In the genomic region with DNA sequence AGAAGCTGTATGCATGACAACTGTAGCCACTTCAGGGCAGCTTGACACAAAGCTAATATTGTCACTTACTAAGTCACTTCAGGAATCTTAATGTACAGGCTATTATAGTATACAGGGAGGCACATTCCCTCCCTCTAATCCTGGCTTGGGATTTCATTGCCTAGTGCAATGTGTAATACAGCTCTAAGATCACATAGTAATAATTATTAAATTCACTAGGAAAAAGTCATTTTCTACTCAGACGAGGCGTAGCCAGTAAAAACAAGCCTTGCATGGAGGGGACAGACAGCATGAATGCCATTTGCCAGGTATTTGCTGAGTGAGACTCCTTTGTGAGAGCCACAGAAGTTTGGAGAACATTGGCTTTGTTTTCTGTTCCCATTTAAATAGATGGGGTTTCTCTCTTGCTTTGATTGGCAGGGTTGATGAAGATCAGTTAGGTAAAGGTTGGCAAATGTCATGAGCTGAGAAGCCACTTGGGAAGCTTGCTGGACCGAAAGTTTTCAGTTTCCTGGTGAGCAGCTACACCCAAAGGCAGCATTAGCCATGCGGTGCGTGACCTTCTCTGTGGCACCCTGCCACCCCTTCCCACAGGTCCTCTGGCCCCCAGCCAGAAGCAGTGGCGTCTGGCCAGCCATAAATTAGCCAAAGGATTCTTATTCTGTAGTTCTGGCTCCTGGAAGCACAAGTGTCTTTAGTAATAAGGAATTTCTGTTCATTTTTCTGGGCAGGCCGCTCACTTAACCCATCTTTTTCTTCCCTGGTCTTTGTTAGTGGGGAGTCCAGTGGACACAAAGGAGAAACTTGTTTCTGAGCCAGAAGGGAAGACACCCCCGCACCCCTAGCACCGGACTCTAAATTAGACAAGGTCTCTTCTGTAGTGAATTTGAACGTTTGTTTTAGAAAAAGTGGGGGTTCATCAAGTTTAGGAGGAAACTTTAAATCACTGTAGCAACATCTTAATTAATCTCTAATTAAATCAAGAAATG, we compare ENCODE assay signal across 10 mouse cellular contexts. TPM values are rescaled to one million over a fixed set of nuclear protein-coding genes. Genes with fewer than 3 reads are reported as not detected.
DNase-seq lines count a peak whose midpoint lies in the region; ATAC-seq and TF ChIP-seq lines count a peak whose summit lies in the region.
"Had no signal": no experiment of that assay in that cellular context is flagged by ENCODE, and none has a peak within 500 bp of the region (broad histone marks: within the 10 kb centered on the region; RNA-seq: fewer than 3 reads in every experiment).

No protein-coding gene starts in this region.

- no peak overlapping the region for H3K4me2 ChIP-seq in heart, embryonic 11.5 days
- H3K4me2 ChIP-seq in lung, embryonic 14.5 days: no peak overlapping the region
- H3K4me2 ChIP-seq: embryonic facial prominence, embryonic 13.5 days had no signal

- TF ChIP-seq CTCF in lung, embryonic 14.5 days (IDR thresholded peaks at IDR 0.05; ENCODE audit: low read depth): no peak

- H3K4me1 ChIP-seq in heart, embryonic 11.5 days (ENCODE audit: control insufficient read depth, insufficient read depth, low read length): no peaks in the 10 kb centered on the region
- H3K4me1 ChIP-seq in lung, embryonic 14.5 days (ENCODE audit: insufficient read depth): no peaks in the 10 kb centered on the region
- H3K4me1 ChIP-seq: megakaryocyte, embryonic 14.5 days had no signal

- DNase-seq in heart, adult 18-20 months: peak; percentile 65 to 81
- DNase-seq in adrenal gland, postnatal 14 days: peak; percentile 89
- DNase-seq in frontal cortex, postnatal 25 days (ENCODE audit: low spot score in 2 of 2): peak; percentile 49 to 53
- DNase-seq in kidney, postnatal 10 days: peak; percentile 89
- peak; percentile 34 for DNase-seq in lung, embryonic 14.5 days
- peak; percentile 16 to 34 for DNase-seq in right cerebral cortex, postnatal 36 days (ENCODE audit: low spot score in 2 of 2)
- DNase-seq in thymus, postnatal 0 days (ENCODE audit: low spot score): no peak

- H3K9ac ChIP-seq in heart, embryonic 11.5 days (ENCODE audit: low read depth, low read length): no peak overlapping the region
- H3K9ac ChIP-seq in lung, embryonic 14.5 days: no peak overlapping the region
- H3K9ac ChIP-seq: embryonic facial prominence, embryonic 13.5 days had no signal

- no peaks in the 10 kb centered on the region for H3K27me3 ChIP-seq in heart, embryonic 11.5 days (ENCODE audit: control insufficient read depth, insufficient read depth, low read length)
- H3K27me3 ChIP-seq in lung, embryonic 14.5 days (ENCODE audit: insufficient read depth, low read length): no peaks in the 10 kb centered on the region
- H3K27me3 ChIP-seq: embryonic facial prominence, embryonic 13.5 days; megakaryocyte, embryonic 14.5 days had no signal

- WGBS in heart, embryonic 11.5 days (ENCODE audit: insufficient replicate concordance): 82% methylated on average over 10 of the region's 10 CpGs
- WGBS in lung, embryonic 14.5 days: 68% methylated on average over 10 of the region's 10 CpGs

- no peaks in the 10 kb centered on the region for H3K36me3 ChIP-seq in heart, embryonic 11.5 days (ENCODE audit: control insufficient read depth, insufficient read depth, low read length)
- H3K36me3 ChIP-seq in lung, embryonic 14.5 days (ENCODE audit: insufficient read depth): no peaks in the 10 kb centered on the region
- H3K36me3 ChIP-seq: embryonic facial prominence, embryonic 13.5 days had no signal

- H3K4me3 ChIP-seq in heart, embryonic 11.5 days (ENCODE audit: low read depth, low read length): no peak overlapping the region
- no peak overlapping the region for H3K4me3 ChIP-seq in lung, embryonic 14.5 days (ENCODE audit: low read depth, low read length)
- H3K4me3 ChIP-seq: embryonic facial prominence, embryonic 13.5 days; megakaryocyte, embryonic 14.5 days had no signal

- no peak for ATAC-seq in heart, embryonic 11.5 days (replicated peaks; ENCODE audit: insufficient number of reproducible peaks, low FRiP score, low TSS enrichment)
- no peak for ATAC-seq in lung, embryonic 14.5 days (ENCODE audit: insufficient read depth)

- H3K9me3 ChIP-seq in heart, embryonic 11.5 days (replicated peaks; ENCODE audit: control insufficient read depth, low read length): no peaks in the 10 kb centered on the region
- no peaks in the 10 kb centered on the region for H3K9me3 ChIP-seq in lung, embryonic 14.5 days (ENCODE audit: low read depth, low read length)
- H3K9me3 ChIP-seq: embryonic facial prominence, embryonic 13.5 days; megakaryocyte, embryonic 14.5 days had no signal

- no peak overlapping the region for H3K27ac ChIP-seq in heart, embryonic 11.5 days (ENCODE audit: low read depth, low read length)
- H3K27ac ChIP-seq in lung, embryonic 14.5 days (ENCODE audit: low read depth): 0 out of 2 replicates have a peak overlapping the region, but pooled peaks have one; percentile 18
- H3K27ac ChIP-seq: embryonic facial prominence, embryonic 13.5 days had no signal

RNA-seq across cellular contexts. Expression of gene Bckdhb, which starts 37.4 kb away (rescaled TPM):
- total RNA-seq in heart, adult 18-20 months (2021): 100 to 1,000 TPM in 1 of 2 experiments, 10 to 100 TPM in 1; 91.8 to 106 TPM
- 46.2 and 49.9 TPM in 2 replicates for polyA plus RNA-seq in heart, embryonic 11.5 days (2014; fragmentation: Nextera tagmentation; extraction: Ambion mirVana)
- 193 and 200 TPM in 2 replicates for total RNA-seq in adrenal gland, postnatal 14 days (2021)
- polyA plus RNA-seq in lung, embryonic 14.5 days (2014; fragmentation: Nextera tagmentation; extraction: Ambion mirVana): 47.3 and 47.6 TPM in 2 replicates
- 23.5 and 24.8 TPM in 2 replicates for polyA plus RNA-seq in thymus, postnatal 0 days (2015; fragmentation: Nextera tagmentation; extraction: Ambion mirVana)
